Comparison of ENCODE assay signal across 8 mouse cellular contexts in the genomic region with DNA sequence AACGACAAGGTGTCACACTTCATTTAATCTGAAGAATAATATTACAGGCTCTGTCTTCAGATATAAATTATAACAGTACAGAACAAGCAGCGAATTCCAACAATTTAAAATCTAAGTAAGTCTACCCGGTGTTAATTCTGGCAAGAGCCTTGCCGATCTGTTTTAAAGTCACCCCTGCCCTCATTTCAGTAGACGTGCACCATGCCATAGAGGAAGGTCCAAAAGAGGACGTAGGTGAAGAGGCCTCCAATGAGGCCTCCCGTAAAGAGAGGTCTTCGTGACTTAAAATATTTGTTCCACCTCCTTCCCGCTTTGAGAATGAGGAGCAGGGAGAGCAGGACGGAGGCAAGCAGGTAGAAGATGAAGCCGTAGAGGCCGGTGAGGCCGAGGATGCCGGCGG. TPM values are rescaled to one million over a fixed set of nuclear protein-coding genes. Genes with fewer than 3 reads are reported as not detected.
DNase-seq lines count a peak whose midpoint lies in the region; ATAC-seq and TF ChIP-seq lines count a peak whose summit lies in the region.

No protein-coding gene starts in this region.

- no peaks in the 10 kb centered on the region for H3K27me3 ChIP-seq in embryonic facial prominence, embryonic 15.5 days
- H3K27me3 ChIP-seq in liver, embryonic 11.5 days (replicated peaks; ENCODE audit: control insufficient read depth, insufficient read depth, low read length): no peaks in the 10 kb centered on the region

- no peak for TF ChIP-seq CTCF in gastrocnemius, adult 2 months (IDR thresholded peaks at IDR 0.05)

- peak overlapping the region; percentile 99 for H3K4me3 ChIP-seq in gastrocnemius, adult 2 months
- peak overlapping the region; percentile 98 for H3K4me3 ChIP-seq in embryonic facial prominence, embryonic 15.5 days (replicated peaks)
- peak overlapping the region; percentile 96 for H3K4me3 ChIP-seq in liver, embryonic 11.5 days (ENCODE audit: low read depth, low read length)

- peak overlapping the region; percentile 67 for H3K4me2 ChIP-seq in embryonic facial prominence, embryonic 15.5 days (replicated peaks)
- peak overlapping the region; percentile 77 for H3K4me2 ChIP-seq in liver, embryonic 11.5 days

- peak overlapping the region; percentile 96 for H3K9ac ChIP-seq in embryonic facial prominence, embryonic 15.5 days
- peak overlapping the region; percentile 97 for H3K9ac ChIP-seq in liver, embryonic 11.5 days (ENCODE audit: low read depth, low read length)

- DNase-seq in gastrocnemius, adult 2 months: no peak
- DNase-seq in gastrocnemius, postnatal 10 days: no peak
- DNase-seq in 3T3-L1 (ENCODE audit: low read depth, low spot score): peak; percentile 25
- no peak for DNase-seq in liver, embryonic 11.5 days (ENCODE audit: low spot score)
- no peak for DNase-seq in cerebellum, postnatal 36 days
- DNase-seq in urinary bladder, postnatal 25 days (ENCODE audit: low spot score): no peak
- DNase-seq in urinary bladder, postnatal 4 days (ENCODE audit: low spot score in 2 of 2): no peak

- peaks cover 10% of the 10 kb centered on the region for H3K36me3 ChIP-seq in embryonic facial prominence, embryonic 15.5 days
- H3K36me3 ChIP-seq in liver, embryonic 11.5 days (ENCODE audit: control insufficient read depth, insufficient read depth, low read length): peaks cover 9% of the 10 kb centered on the region; the same call in 1 of the 2 replicates

- under 1% methylated on average over 15 of the region's 15 CpGs for WGBS in embryonic facial prominence, embryonic 15.5 days
- WGBS in liver, embryonic 11.5 days: under 1% methylated on average over 15 of the region's 15 CpGs

- no peaks in the 10 kb centered on the region for H3K9me3 ChIP-seq in embryonic facial prominence, embryonic 15.5 days (replicated peaks)
- no peaks in the 10 kb centered on the region for H3K9me3 ChIP-seq in liver, embryonic 11.5 days (ENCODE audit: control insufficient read depth, low read length)

- no peak for ATAC-seq in embryonic facial prominence, embryonic 15.5 days (ENCODE audit: insufficient number of reproducible peaks, low FRiP score, low TSS enrichment, low read depth)
- ATAC-seq in liver, embryonic 11.5 days (replicated peaks; ENCODE audit: low FRiP score): peak; percentile 2; the same call in 1 of the 2 replicates

- peak overlapping the region; percentile 97 for H3K27ac ChIP-seq in gastrocnemius, adult 2 months
- peak overlapping the region; percentile 90 for H3K27ac ChIP-seq in embryonic facial prominence, embryonic 15.5 days (replicated peaks)
- H3K27ac ChIP-seq in liver, embryonic 11.5 days (ENCODE audit: low read depth, low read length): peak overlapping the region; percentile 44; the same call in 1 of the 2 replicates

- H3K4me1 ChIP-seq in embryonic facial prominence, embryonic 15.5 days: peaks cover 35% of the 10 kb centered on the region
- H3K4me1 ChIP-seq in liver, embryonic 11.5 days (replicated peaks; ENCODE audit: control insufficient read depth, insufficient read depth, low read length): peaks cover 19% of the 10 kb centered on the region

- intact Hi-C loops in gastrocnemius, adult 2 months (cut with DNase I): loop anchor here (2.0 to 5.0 kb wide), 2 partner anchors 23 to 39 kb away; a partner anchor contains a TSS

RNA-seq across cellular contexts. Expression of a gene that starts 0.7 kb away (rescaled TPM):
- 10 to 100 TPM; 82.6 to 93.4 TPM for total RNA-seq in gastrocnemius, adult 2 months (2021)
- 10 to 100 TPM; 70.7 to 81.6 TPM for total RNA-seq in gastrocnemius, postnatal 10 days (2021)
- 91.9 and 100 TPM in 2 replicates for polyA plus RNA-seq in embryonic facial prominence, embryonic 15.5 days (2015; fragmentation: Nextera tagmentation; extraction: Ambion mirVana)
- 145 and 148 TPM in 2 replicates for polyA plus RNA-seq in liver, embryonic 11.5 days (2014; fragmentation: Nextera tagmentation; extraction: Ambion mirVana)

RNA-seq across cellular contexts. Expression of a gene that starts 0.7 kb away (rescaled TPM):
- 10 to 100 TPM in 1 of 2 experiments, 1 to 10 TPM in 1; 6.5 to 13.9 TPM for total RNA-seq in gastrocnemius, adult 2 months (2021)
- total RNA-seq in gastrocnemius, postnatal 10 days (2021): 10 to 100 TPM; 30.2 to 32.3 TPM
- polyA plus RNA-seq in embryonic facial prominence, embryonic 15.5 days (2015; fragmentation: Nextera tagmentation; extraction: Ambion mirVana): 210 and 221 TPM in 2 replicates
- 81.1 and 85.3 TPM in 2 replicates for polyA plus RNA-seq in liver, embryonic 11.5 days (2014; fragmentation: Nextera tagmentation; extraction: Ambion mirVana)

RNA-seq across cellular contexts. Expression of a gene that starts 16.0 kb away (rescaled TPM):
- 10 to 100 TPM in 1 of 2 experiments, 1 to 10 TPM in 1; 7.0 to 12.9 TPM for total RNA-seq in gastrocnemius, adult 2 months (2021)
- total RNA-seq in gastrocnemius, postnatal 10 days (2021): 1 to 10 TPM; 6.0 to 7.2 TPM
- 0.98 and 1.0 TPM in 2 replicates for polyA plus RNA-seq in embryonic facial prominence, embryonic 15.5 days (2015; fragmentation: Nextera tagmentation; extraction: Ambion mirVana)
- polyA plus RNA-seq in liver, embryonic 11.5 days (2014; fragmentation: Nextera tagmentation; extraction: Ambion mirVana): 0.62 and 0.68 TPM in 2 replicates

RNA-seq across cellular contexts. Expression of a gene that starts 22.7 kb away (rescaled TPM):
- total RNA-seq in gastrocnemius, adult 2 months (2021): 1 to 10 TPM; 5.7 to 7.8 TPM
- total RNA-seq in gastrocnemius, postnatal 10 days (2021): 10 to 100 TPM in 1 of 2 experiments, 1 to 10 TPM in 1; 9.4 to 12.1 TPM
- polyA plus RNA-seq in embryonic facial prominence, embryonic 15.5 days (2015; fragmentation: Nextera tagmentation; extraction: Ambion mirVana): 23.0 and 25.5 TPM in 2 replicates
- polyA plus RNA-seq in liver, embryonic 11.5 days (2014; fragmentation: Nextera tagmentation; extraction: Ambion mirVana): 11.7 and 12.3 TPM in 2 replicates

RNA-seq across cellular contexts. Expression of a gene that starts 23.1 kb away (rescaled TPM):
- under 1 TPM; 0.50 to 0.66 TPM for total RNA-seq in gastrocnemius, adult 2 months (2021)
- 1 to 10 TPM; 1.9 TPM for total RNA-seq in gastrocnemius, postnatal 10 days (2021)
- polyA plus RNA-seq in embryonic facial prominence, embryonic 15.5 days (2015; fragmentation: Nextera tagmentation; extraction: Ambion mirVana): 2.7 and 2.9 TPM in 2 replicates
- 2.6 and 2.7 TPM in 2 replicates for polyA plus RNA-seq in liver, embryonic 11.5 days (2014; fragmentation: Nextera tagmentation; extraction: Ambion mirVana)

Comparison
In these comparisons a context has a peak if more than half of its experiments do, and no peak if none do; other contexts are left out.
1. H3K27ac ChIP-seq: peak in every context shown above with its lines; median percentile 97 in gastrocnemius, adult 2 months; 90 in embryonic facial prominence, embryonic 15.5 days; 44 in liver, embryonic 11.5 days.